Mouse (Mus musculus) cerebellum, adult 11 months (tissue): ENCODE results near the gene Ccdc74a.
A peak's percentile ranks its signal among the peaks of the same experiment; 100 is the strongest.

Experiments
- DNase-seq: peaks from one replicate; pipeline ENCODE4 v3.0.0; 2022

Ccdc74a gene

DNA sequence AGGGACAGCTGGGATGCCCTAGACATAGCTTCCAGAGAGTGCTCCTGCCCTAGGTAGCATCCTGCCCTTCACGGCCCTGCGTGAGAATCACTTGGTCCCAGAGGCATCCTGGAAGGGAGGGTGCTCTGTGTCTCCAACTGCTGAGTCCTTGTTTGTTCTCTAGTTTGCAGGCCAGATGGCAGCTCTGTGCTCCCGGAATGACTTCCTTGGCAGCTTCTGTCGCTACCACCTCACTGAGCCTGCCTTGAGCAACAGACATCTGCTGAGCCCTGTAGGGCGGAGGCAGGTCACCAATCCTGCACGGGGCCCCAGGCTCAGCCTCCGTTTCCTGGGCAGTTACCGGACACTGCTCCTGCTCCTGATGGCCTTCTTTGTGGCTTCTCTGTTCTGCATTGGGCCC is 4.0 kb upstream of the Ccdc74a start:
- DNase-seq: peak; percentile 91

DNA sequence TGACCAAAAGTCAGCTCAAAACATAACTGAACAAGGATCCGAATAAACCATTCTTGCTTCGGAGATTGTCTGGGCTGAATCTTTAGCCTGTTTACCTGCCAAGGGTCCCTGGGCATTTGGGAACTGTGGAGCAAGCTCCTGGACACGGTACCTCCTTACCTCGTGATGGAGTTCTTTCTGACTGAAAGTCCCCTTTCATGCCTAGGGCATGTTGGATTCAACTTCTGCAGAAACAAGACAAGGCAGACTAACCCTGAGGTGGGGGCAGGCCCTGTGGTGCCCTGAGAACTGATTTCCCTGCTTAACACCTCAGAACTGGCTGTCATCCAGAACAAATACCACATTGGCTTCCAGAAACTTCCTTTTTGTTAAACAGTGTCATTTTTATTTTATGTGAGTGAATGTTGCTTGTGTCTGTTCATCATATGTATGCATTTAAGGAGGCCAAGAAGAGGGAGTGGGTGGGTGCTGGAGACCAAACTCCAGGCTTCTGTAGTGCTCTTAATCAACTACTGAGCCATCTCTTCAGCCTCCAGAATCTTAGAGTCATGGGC is 2.8 kb upstream of the Ccdc74a start:
- DNase-seq: peak; percentile 19

DNA sequence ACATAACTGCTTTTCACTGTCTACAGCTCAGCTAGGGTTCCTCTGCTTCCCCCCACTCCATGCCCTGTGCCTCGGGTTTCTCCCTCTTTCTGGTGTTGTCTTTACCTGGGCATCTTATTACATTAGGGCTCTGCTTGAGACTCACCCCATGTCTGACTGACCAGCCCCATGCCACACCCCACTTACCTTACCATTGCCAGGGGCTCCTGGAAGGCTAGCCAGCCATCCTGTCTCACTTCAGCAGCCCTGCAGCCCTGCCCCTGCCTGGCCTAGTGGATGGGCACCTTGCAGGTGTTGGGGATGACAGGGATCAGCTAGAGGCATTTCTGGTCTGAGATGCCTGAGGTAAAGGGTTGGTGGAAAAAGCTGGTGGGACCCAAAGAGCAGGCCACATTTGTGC is 886 bp downstream of the Ccdc74a start:
- DNase-seq: peak; percentile 32

- peak; percentile 53 for DNase-seq
Measured at GRCm38 (mm10) chr16:17647566-17648340, 1.5 kb downstream of the Ccdc74a start.

GRCm38 (mm10) chr16:17649925-17650605 is 3.8 kb downstream of the Ccdc74a start:
- peak; percentile 32 for DNase-seq

DNA sequence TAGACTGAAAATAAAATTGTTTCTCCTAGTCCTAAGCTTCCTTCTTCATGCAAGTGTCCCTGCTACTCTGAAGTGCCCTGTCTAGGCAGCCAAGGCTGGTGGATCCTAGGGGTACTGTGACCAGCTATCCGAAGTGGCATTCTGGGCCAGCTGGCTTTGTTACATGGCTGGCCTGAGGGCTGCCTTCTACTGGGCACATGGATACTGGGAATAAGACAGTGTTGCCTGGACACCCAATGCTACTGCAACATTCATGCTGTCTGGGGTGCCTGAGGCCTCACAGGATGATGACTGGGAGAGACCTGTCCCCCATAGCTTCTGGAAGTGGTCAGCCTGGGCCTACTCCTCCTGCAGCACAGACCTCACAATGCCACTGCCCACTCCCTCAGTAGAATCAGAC is 4.4 kb downstream of the Ccdc74a start:
- DNase-seq: peak; percentile 42

DNA sequence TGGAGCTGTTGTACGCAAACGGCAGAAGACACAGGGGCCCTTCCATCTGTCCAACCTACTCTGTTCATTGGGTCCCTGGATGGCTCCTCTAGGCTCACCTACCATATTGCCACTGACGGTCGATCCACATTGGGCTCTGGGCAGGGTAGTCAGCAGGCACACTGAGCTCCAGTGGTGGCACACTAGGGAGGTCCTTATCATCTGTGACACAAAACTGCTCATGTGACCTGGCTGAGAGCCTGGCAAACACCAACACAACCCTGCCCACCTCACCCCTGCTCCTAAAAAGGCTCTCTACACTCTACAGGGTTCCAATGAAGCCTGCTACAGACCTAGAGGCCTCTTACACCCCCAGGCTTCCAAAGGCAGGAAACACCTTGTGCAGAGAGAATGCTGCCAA is 6.3 kb downstream of the Ccdc74a start:
- peak; percentile 16 for DNase-seq

DNA sequence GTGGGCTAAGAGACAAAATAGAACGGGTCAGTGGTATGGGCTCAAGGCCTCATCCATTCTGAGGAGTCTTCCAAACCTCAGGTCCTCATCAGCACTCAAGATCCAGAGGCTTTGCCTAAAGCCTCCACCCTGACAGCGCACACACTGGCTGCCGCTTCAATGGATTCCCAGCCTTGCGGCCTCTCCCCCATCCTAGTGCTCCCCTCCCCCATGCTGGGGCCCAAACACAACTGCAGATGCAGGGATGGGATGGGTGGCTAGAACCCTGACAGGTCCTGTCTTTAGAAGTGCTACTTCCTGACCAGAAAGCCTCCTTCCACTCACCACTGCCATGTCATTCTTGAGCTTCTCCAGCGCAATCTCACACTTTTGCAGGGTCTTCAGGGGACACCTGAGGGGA is 7.3 kb downstream of the Ccdc74a start:
- DNase-seq: no peak

DNA sequence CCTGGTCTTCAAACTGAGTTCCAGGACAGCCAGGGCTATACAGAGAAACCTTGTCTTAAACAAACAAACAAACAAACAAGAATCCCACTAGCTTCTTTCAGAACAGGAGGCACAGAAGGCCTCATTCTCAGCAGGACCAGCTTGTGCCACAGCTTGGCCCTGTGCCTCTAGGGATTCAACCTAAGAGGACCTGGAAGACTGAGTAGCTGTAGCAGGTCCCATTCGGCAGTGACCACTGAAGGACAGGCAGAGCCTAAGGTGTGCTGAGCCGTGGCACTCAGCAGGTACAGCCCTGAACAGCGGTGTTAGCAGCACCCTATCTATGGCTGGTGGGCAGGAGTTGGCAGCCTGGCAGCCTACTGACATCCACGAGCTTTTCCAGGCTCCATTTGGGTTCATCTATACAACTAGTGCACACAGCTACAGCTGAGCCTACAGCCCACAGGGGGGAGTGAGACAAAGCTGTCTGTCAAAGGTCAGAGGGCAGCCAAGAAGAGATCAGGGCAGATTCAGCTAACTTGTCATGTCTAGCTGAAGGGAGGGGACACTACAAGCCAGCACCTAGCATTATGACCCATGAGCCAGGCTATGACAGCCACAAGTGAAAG is 8.0 kb downstream of the Ccdc74a start:
- peak; percentile 29 for DNase-seq

DNA sequence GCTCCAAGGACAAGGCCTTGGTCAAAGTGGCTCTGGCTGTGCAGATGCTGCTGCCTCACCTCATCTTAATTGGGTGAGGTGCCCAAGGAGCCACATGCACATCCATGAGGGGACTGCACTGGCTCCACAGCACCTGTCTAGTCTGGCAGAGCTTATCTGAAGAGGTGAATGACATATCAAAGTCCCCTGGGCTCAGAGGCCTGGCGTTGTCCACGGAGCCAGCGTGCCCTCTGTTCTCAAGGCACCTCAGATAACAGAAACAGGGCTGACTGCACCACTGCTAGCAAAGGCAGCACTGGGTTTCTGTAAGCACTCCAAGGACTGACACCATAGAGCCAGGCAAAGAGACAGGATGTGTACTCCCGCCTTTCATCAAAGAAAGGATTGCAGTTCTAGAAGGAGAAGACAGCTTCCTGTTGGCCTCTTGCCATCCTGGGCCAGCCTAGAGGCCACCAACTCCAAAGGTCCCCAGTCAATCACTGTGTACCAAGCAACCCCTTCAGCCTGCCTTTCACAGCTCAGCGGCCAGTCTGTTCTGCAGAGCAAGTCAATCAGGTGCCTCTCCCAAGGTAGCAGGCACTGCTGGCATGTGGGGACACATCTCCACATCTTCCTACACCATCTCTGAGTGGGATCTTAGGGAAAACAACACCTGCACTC is 10.1 kb downstream of the Ccdc74a start:
- DNase-seq: peak; percentile 14

DNA sequence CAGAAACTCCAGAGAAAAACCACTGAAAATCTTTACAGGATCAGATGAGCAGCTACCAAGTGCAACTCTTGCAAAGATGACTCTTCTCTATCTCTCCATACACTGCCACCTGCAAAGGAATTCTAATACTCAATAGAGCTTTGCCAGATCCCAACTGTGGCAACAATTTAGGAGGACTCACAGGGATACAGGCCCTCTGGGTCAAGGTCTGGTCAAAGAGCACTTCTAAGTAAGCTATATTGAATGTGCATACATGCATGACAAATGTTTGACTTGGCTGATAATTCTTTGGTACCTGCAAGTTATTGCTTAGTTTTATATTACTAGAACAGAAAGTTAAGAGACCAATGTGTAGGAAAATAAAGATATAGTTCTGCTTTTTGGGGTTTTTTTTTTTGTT is 19.3 kb downstream of the Ccdc74a start:
- no peak for DNase-seq

DNA sequence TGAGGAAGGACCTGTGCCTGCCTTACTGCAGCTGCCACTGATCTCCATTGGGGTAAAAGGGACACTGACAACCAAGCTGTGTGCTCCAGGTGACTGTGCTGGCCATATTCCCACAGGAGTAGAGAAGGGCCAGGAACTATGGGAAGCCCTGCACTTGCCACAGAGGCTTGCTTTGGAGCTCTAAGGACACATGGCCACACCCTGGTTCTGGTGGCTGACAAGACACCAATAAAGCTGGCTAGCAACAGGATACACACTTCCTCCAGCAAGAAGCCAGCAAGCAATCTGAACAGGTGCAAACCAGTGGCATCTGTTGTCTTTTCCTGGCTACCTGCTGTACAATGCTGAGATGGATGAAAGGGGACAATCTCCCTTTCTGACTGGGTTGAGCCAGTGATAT is 23.6 kb downstream of the Ccdc74a start:
- DNase-seq: peak; percentile 28

DNA sequence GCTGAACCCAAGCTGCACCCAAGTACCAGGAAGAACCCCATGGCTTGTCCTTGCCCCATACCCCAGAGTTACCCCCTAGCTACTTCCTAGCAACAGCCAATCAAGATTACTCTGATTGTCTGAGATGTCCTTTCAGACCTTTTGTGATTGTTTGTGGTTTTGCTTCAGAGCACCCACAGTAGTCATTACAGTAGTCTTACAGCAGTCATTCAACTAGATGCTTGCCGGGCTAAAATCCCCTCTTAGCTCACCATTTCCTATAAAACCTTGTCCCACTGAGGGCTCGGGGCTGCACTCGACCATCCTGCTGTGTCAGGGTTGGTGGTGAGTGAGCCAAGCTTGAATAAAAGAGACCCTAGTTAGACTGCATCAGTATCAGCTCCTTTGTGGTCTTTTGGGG is 48.6 kb downstream of the Ccdc74a start:
- DNase-seq: no peak
